Mouse (Mus musculus): ENCODE data around the gene Olfr402. TPM values are rescaled to one million over a fixed set of nuclear protein-coding genes. Genes with fewer than 3 reads are reported as not detected.

Olfr402 gene
- polyA plus RNA-seq, 1 experiment from 2014 or later, result not detected

Other genes with a start within 250 kb of the Olfr402 start
- not detected in 2 replicates for gene Olfr395, start 244.2 kb upstream of the Olfr402 start, polyA plus RNA-seq (2015; fragmentation: Nextera tagmentation; extraction: Ambion mirVana)
- gene Olfr23, start 216.9 kb upstream of the Olfr402 start, polyA plus RNA-seq (2015; fragmentation: Nextera tagmentation; extraction: Ambion mirVana), result not detected in 2 replicates
- not detected in 2 replicates for gene Olfr397, start 192.7 kb upstream of the Olfr402 start, polyA plus RNA-seq (2015; fragmentation: Nextera tagmentation; extraction: Ambion mirVana)
- gene Olfr398, start 163.1 kb upstream of the Olfr402 start, polyA plus RNA-seq (2015; fragmentation: Nextera tagmentation; extraction: Ambion mirVana), result not detected in 2 replicates
- not detected in 2 replicates for gene Olfr139, start 97.0 kb upstream of the Olfr402 start, polyA plus RNA-seq (2015; fragmentation: Nextera tagmentation; extraction: Ambion mirVana)
- not detected in 2 replicates for gene Olfr399, start 96.9 kb upstream of the Olfr402 start, polyA plus RNA-seq (2015; fragmentation: Nextera tagmentation; extraction: Ambion mirVana)
- not detected in 2 replicates for gene Zfp616, start 83.6 kb upstream of the Olfr402 start, polyA plus RNA-seq (2015; fragmentation: Nextera tagmentation; extraction: Ambion mirVana)
- gene Olfr401, start 39.8 kb upstream of the Olfr402 start, polyA plus RNA-seq (2015; fragmentation: Nextera tagmentation; extraction: Ambion mirVana), result not detected in 2 replicates
- gene Olfr403, start 32.7 kb downstream of the Olfr402 start, polyA plus RNA-seq (2015; fragmentation: Nextera tagmentation; extraction: Ambion mirVana), result not detected in 2 replicates
- gene Olfr43, start 57.9 kb downstream of the Olfr402 start, polyA plus RNA-seq (2015; fragmentation: Nextera tagmentation; extraction: Ambion mirVana), result not detected in 2 replicates
- gene Olfr406, start 106.3 kb downstream of the Olfr402 start, polyA plus RNA-seq (2015; fragmentation: Nextera tagmentation; extraction: Ambion mirVana), result not detected in 2 replicates
- not detected in 2 replicates for gene Olfr59, start 130.2 kb downstream of the Olfr402 start, polyA plus RNA-seq (2015; fragmentation: Nextera tagmentation; extraction: Ambion mirVana)
- not detected in 2 replicates for gene Olfr410, start 184.5 kb downstream of the Olfr402 start, polyA plus RNA-seq (2015; fragmentation: Nextera tagmentation; extraction: Ambion mirVana)
- gene Olfr411, start 199.1 kb downstream of the Olfr402 start, polyA plus RNA-seq (2015; fragmentation: Nextera tagmentation; extraction: Ambion mirVana), result not detected in 2 replicates
- gene Olfr412, start 208.5 kb downstream of the Olfr402 start, polyA plus RNA-seq (2015; fragmentation: Nextera tagmentation; extraction: Ambion mirVana), result not detected in 2 replicates